Mouse (Mus musculus): ENCODE measurements around the gene Tapbp.

GRCm38 (mm10) chr17:33959135-33959534, 43.4 kb downstream of the Tapbp start:
- TF ChIP-seq CTCF (IDR thresholded peaks at IDR 0.05; ENCODE audit: low read depth, low read length) = no peak
- TF ChIP-seq POLR2A (IDR thresholded peaks at IDR 0.05; ENCODE audit: borderline replicate concordance, low read depth, low read length) = no peak
